Comparison of ENCODE assay signal across 31 mouse cellular contexts in the genomic region with DNA sequence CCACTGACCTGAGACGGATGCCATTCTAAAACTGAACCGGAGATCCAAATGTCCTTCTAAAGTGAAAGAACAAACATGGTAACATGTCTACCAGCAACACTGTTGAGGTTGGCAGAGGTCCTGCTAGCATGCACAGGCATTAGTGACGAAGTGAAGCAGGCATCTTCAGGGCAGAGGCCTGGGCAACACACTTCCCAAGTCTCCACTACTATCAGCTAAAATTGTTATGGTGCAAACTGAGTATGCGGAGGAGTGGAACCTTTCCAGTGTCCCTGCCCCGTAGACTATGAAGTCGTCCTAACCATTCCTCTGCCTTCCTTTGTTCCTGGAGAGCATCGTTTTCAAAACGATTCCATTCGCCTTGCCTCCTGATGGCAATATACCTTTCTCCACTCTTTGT. TPM values are rescaled to one million over a fixed set of nuclear protein-coding genes. Genes with fewer than 3 reads are reported as not detected.
"Had no signal": no experiment of that assay in that cellular context is flagged by ENCODE, and none has a peak within 500 bp of the region (broad histone marks: within the 10 kb centered on the region; RNA-seq: fewer than 3 reads in every experiment).

No protein-coding gene starts in this region.

- H3K27me3 ChIP-seq: limb, embryonic 12.5 days; limb, embryonic 13.5 days; limb, embryonic 15.5 days; liver, embryonic 12.5 days; liver, embryonic 13.5 days; liver, embryonic 15.5 days; lung, embryonic 15.5 days; megakaryocyte, embryonic 14.5 days; midbrain, embryonic 12.5 days; midbrain, embryonic 13.5 days; midbrain, embryonic 15.5 days; neural tube, embryonic 12.5 days had no signal

- H3K9me3 ChIP-seq: limb, embryonic 10.5 days; limb, embryonic 12.5 days; limb, embryonic 13.5 days; limb, embryonic 15.5 days; liver, embryonic 12.5 days; liver, embryonic 13.5 days; liver, embryonic 15.5 days; lung, embryonic 15.5 days; megakaryocyte, embryonic 14.5 days; midbrain, embryonic 10.5 days; midbrain, embryonic 12.5 days; midbrain, embryonic 13.5 days; midbrain, embryonic 15.5 days; neural tube, embryonic 12.5 days had no signal

- H3K36me3 ChIP-seq: limb, embryonic 10.5 days; limb, embryonic 12.5 days; limb, embryonic 13.5 days; limb, embryonic 15.5 days; liver, embryonic 13.5 days; lung, embryonic 15.5 days; midbrain, embryonic 10.5 days; midbrain, embryonic 12.5 days; midbrain, embryonic 13.5 days; midbrain, embryonic 15.5 days; neural tube, embryonic 12.5 days had no signal

- H3K27ac ChIP-seq: limb, embryonic 10.5 days; limb, embryonic 12.5 days; limb, embryonic 13.5 days; limb, embryonic 15.5 days; liver, embryonic 12.5 days; liver, embryonic 13.5 days; liver, embryonic 14.5 days; liver, embryonic 15.5 days; lung, embryonic 15.5 days; macrophage; midbrain, embryonic 10.5 days; midbrain, embryonic 12.5 days; midbrain, embryonic 13.5 days; midbrain, embryonic 15.5 days; neural tube, embryonic 12.5 days had no signal

- H3K4me3 ChIP-seq: limb, embryonic 10.5 days; limb, embryonic 12.5 days; limb, embryonic 13.5 days; limb, embryonic 15.5 days; liver, embryonic 12.5 days; liver, embryonic 13.5 days; liver, embryonic 15.5 days; lung, embryonic 15.5 days; megakaryocyte, embryonic 14.5 days; midbrain, embryonic 10.5 days; midbrain, embryonic 12.5 days; midbrain, embryonic 13.5 days; midbrain, embryonic 15.5 days; myocyte; neural tube, embryonic 12.5 days had no signal

- DNase-seq: left cerebral cortex, postnatal 4 days; liver; liver, embryonic 13.5 days; liver, postnatal 0 days; lung, adult 18-20 months; lung, adult 2 months; lung, embryonic 14.5 days; lung, postnatal 10 days; lung, postnatal 14 days; lung, postnatal 36 days; lung, postnatal 4 days; midbrain, embryonic 14.5 days had no signal

RNA-seq across cellular contexts. Expression of a gene that starts 28.7 kb away (rescaled TPM):
- total RNA-seq: liver, adult 2 months; megakaryocyte progenitor cell, adult 5-6 weeks; monocyte, adult 5-6 weeks had no signal
- polyA plus RNA-seq: liver, adult 2 months; macrophage had no signal
